Mouse (Mus musculus) limb, embryonic 11.5 days (tissue): ENCODE data around the gene Itga8. TPM values are rescaled to one million over a fixed set of nuclear protein-coding genes. Genes with fewer than 3 reads are reported as not detected.

ENCODE experiments used
- ATAC-seq: fragments of 200-750 bp; cut with Nextera tagmentation; 2 replicates; pipeline ENCODE4 v1.8.0; 2017; ENCODE audit warnings: low read depth; ENCODE audit not compliant: insufficient number of reproducible peaks, low FRiP score, low TSS enrichment
- DNase-seq: peaks from one replicate; pipeline ENCODE4 v3.0.0-alpha.2; 2015; ENCODE audit warnings: low spot score
- H3K27ac ChIP-seq: fragments of 300-500 bp; sonication (generic); replicated peaks from 2 replicates; pipeline ENCODE4 v1.5.1; 2014; ENCODE audit warnings: low read depth, mild to moderate bottlenecking, low read length
- H3K27me3 ChIP-seq: fragments of 300-500 bp; sonication (generic); 2 replicates; pipeline ENCODE4 v1.6.1; 2014; ENCODE audit warnings: mild to moderate bottlenecking, low read length, mixed read lengths; ENCODE audit not compliant: control insufficient read depth, insufficient read depth
- H3K36me3 ChIP-seq: fragments of 300-500 bp; sonication (generic); 2 replicates; pipeline ENCODE4 v1.6.1; 2014; ENCODE audit warnings: mild to moderate bottlenecking, low read length, moderate library complexity, mixed read lengths; ENCODE audit not compliant: control insufficient read depth, insufficient read depth
- H3K4me1 ChIP-seq: fragments of 300-500 bp; sonication (generic); 2 replicates; pipeline ENCODE4 v1.6.1; 2014; ENCODE audit warnings: low read length, mixed read lengths; ENCODE audit not compliant: control insufficient read depth, insufficient read depth
- H3K4me2 ChIP-seq: fragments of 300-500 bp; sonication (generic); 2 replicates; pipeline ENCODE4 v1.6.1; 2014; ENCODE audit warnings: low read depth, mild to moderate bottlenecking, moderate library complexity; ENCODE audit not compliant: severe bottlenecking
- H3K4me3 ChIP-seq: fragments of 300-500 bp; sonication (generic); 2 replicates; pipeline ENCODE4 v1.5.1; 2014; ENCODE audit warnings: low read depth, low read length
- H3K9ac ChIP-seq: fragments of 300-500 bp; sonication (generic); 2 replicates; pipeline ENCODE4 v1.6.1; 2014; ENCODE audit warnings: mild to moderate bottlenecking, low read length
- H3K9me3 ChIP-seq: fragments of 300-500 bp; sonication (generic); 2 replicates; pipeline ENCODE4 v1.6.1; 2016; ENCODE audit warnings: low read length; ENCODE audit not compliant: control insufficient read depth
- WGBS: fragments of 180-500 bp; shearing (Covaris S2); extraction: QIAGEN DNeasy Blood & Tissue Kit; methylation state at CpG from one replicate; pipeline ENCODE4 v1.1.7; 2014; 5-methylcytosine and 5-hydroxymethylcytosine counted together
- polyA plus RNA-seq: library from polyadenylated mRNA; unstranded; fragments of >200 nt; fragmentation: Nextera tagmentation; extraction: Ambion mirVana; gene quantifications from 2 replicates; pipeline ENCODE4 v1.2.1, GENCODE M21; 2014

Gene Itga8
- polyA plus RNA-seq, 1 experiment from 2014 or later: 11.4 TPM

DNA sequence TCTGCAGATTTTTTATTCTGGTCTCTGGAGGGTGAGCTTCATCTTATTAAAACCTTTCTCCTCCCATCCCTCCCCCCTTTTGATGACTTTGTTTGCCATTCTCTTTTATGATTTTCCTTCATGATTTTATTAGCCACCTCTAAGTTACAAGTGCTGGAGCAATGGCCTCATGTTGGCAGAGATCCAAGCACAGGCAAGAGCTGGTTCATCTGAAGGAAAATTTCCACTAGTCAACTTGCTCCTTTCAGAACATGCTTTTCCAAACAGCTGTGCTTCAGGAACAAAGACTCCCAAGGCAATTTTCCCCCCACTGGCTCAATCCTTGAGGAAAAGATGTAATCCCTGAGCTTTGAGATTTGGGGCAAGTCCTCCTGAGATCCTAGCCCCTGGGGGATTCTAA is 5.6 kb upstream of the Itga8 start:
- no peak for DNase-seq

GRCm38 (mm10) chr2:12305064-12305650 is 3.4 kb upstream of the Itga8 start:
- DNase-seq: no peak
- H3K9ac ChIP-seq: no peak overlapping the region
- no peak overlapping the region for H3K27ac ChIP-seq
- H3K4me2 ChIP-seq: no peak overlapping the region
- H3K36me3 ChIP-seq: no peaks in the 10 kb centered on the region
- H3K4me1 ChIP-seq: no peaks in the 10 kb centered on the region
- no peaks in the 10 kb centered on the region for H3K27me3 ChIP-seq
- no peak for ATAC-seq
- no peak overlapping the region for H3K4me3 ChIP-seq
- WGBS: 60% methylated on average over 9 of the region's 9 CpGs
- H3K9me3 ChIP-seq: no peaks in the 10 kb centered on the region; the same call in 1 of the 2 replicates

More for the DNA sequence above, 5.6 kb upstream of the Itga8 start:
- Histone ChIP-seq H3K9ac (no peak overlapping the region), H3K27ac (no peak overlapping the region), H3K4me1 (no peaks in the 10 kb centered on the region), H3K27me3 (no peaks in the 10 kb centered on the region), H3K4me3 (no peak overlapping the region), H3K4me2 (no peak overlapping the region), H3K9me3 (no peaks in the 10 kb centered on the region; the same call in 1 of the 2 replicates), H3K36me3 (no peaks in the 10 kb centered on the region)
- no peak for ATAC-seq

DNA sequence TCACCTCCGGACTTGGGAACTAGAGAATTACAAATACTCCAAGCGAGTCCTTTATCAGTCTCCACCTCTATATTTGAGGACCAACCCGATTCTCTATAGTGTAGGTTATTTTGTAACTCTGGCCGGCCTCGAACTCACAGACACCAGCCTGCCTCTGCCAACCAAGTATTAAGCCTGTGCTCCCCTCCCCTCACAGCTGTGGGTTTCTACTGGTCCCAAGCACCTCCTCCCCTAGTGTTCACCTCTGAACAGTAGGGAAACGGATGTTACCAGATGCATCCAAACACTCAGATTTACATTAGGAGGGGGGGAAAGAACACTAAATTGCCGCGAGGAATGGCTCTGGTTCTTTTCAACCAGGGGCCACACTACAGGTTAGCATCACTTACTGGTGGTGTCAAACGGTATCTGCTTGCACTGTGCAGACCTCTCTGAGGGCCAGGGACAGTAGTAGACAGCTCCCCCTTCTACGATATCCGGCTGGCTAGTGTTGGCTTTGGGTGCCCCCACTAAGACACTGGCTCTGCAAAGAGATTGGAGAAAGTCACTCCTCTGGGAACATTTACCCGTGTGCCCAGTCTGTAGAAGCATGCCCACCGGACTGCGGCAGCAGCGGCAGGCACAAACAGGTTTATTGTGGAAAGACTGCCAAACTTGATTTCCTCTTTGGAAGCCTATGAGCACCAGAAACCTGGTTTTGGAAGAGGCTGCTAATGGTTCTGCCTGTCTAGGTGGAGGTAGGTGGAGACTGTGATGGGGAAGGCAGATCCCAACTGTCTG is 1.1 kb downstream of the Itga8 start:
- H3K27ac ChIP-seq: no peak overlapping the region
- peak overlapping the region; percentile 78 for H3K9ac ChIP-seq
- H3K27me3 ChIP-seq: no peaks in the 10 kb centered on the region
- ATAC-seq: no peak
- H3K9me3 ChIP-seq: no peaks in the 10 kb centered on the region; the same call in 1 of the 2 replicates
- H3K4me2 ChIP-seq: peak overlapping the region; percentile 89
- 59% methylated on average over 15 of the region's 15 CpGs for WGBS
- peak; percentile 51 for DNase-seq
- H3K4me3 ChIP-seq: peak overlapping the region; percentile 65
- H3K4me1 ChIP-seq: no peaks in the 10 kb centered on the region
- no peaks in the 10 kb centered on the region for H3K36me3 ChIP-seq

GRCm38 (mm10) chr2:12297287-12297686 is 4.4 kb downstream of the Itga8 start:
- Histone ChIP-seq H3K4me3 (no peak overlapping the region), H3K4me1 (0 out of 2 replicates have a peak, but pooled peaks cover 7% of the 10 kb centered on the region), H3K27me3 (no peaks in the 10 kb centered on the region), H3K36me3 (no peaks in the 10 kb centered on the region), H3K4me2 (no peak overlapping the region), H3K27ac (no peak overlapping the region), H3K9me3 (no peaks in the 10 kb centered on the region), H3K9ac (no peak overlapping the region)
- 86% methylated on average over 5 of the region's 5 CpGs for WGBS
- no peak for DNase-seq
- ATAC-seq: no peak

- no peak overlapping the region for H3K9ac ChIP-seq
These were observed 6.6 kb downstream of the Itga8 start for GRCm38 (mm10) chr2:12295150-12295549.

DNA sequence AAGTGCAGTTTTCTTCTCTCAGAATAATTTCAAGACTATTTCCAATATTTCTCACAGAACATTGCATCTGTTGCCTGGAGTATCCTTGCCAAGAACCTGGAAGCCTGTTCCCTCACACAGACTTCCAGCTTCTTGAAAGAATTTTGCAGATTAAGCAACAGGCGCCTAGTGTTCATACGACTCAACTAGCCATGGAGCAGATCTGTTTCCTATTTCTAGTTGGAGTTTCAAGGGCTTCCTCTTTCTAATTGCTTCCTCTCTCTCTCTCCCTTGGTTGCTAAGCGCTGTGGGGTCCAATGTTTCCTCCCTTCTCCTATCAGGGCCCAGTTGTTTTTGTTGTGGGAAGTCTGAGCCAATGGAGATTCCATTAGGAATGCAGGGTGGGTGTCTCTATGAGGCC is 7.7 kb downstream of the Itga8 start:
- Histone ChIP-seq H3K4me2 (no peak overlapping the region), H3K9ac (no peak overlapping the region), H3K4me3 (no peak overlapping the region), H3K27me3 (no peaks in the 10 kb centered on the region), H3K9me3 (no peaks in the 10 kb centered on the region), H3K36me3 (no peaks in the 10 kb centered on the region), H3K4me1 (0 out of 2 replicates have a peak, but pooled peaks cover 7% of the 10 kb centered on the region), H3K27ac (no peak overlapping the region)
- WGBS: 30% methylated on average over 3 of the region's 3 CpGs
- DNase-seq: no peak
- ATAC-seq: no peak

More at GRCm38 (mm10) chr2:12295150-12295549, 6.6 kb downstream of the Itga8 start:
- WGBS: 85% methylated on average over 6 of the region's 6 CpGs
- Histone ChIP-seq H3K9me3 (no peaks in the 10 kb centered on the region), H3K36me3 (no peaks in the 10 kb centered on the region), H3K4me2 (no peak overlapping the region), H3K27ac (no peak overlapping the region), H3K4me3 (no peak overlapping the region), H3K27me3 (no peaks in the 10 kb centered on the region), H3K4me1 (0 out of 2 replicates have a peak, but pooled peaks cover 7% of the 10 kb centered on the region)
- DNase-seq (no peak), ATAC-seq (no peak)

- WGBS: 88% methylated on average over 8 of the region's 8 CpGs
- H3K36me3 ChIP-seq: no peaks in the 10 kb centered on the region
- no peak for DNase-seq
- ATAC-seq: no peak
- H3K9ac ChIP-seq: no peak overlapping the region
- no peak overlapping the region for H3K4me2 ChIP-seq
- H3K4me3 ChIP-seq: no peak overlapping the region
- no peaks in the 10 kb centered on the region for H3K9me3 ChIP-seq
- H3K27me3 ChIP-seq: no peaks in the 10 kb centered on the region
- H3K4me1 ChIP-seq: 0 out of 2 replicates have a peak, but pooled peaks cover 7% of the 10 kb centered on the region
- no peak overlapping the region for H3K27ac ChIP-seq
These were observed 8.3 kb downstream of the Itga8 start for GRCm38 (mm10) chr2:12293458-12293857.

DNA sequence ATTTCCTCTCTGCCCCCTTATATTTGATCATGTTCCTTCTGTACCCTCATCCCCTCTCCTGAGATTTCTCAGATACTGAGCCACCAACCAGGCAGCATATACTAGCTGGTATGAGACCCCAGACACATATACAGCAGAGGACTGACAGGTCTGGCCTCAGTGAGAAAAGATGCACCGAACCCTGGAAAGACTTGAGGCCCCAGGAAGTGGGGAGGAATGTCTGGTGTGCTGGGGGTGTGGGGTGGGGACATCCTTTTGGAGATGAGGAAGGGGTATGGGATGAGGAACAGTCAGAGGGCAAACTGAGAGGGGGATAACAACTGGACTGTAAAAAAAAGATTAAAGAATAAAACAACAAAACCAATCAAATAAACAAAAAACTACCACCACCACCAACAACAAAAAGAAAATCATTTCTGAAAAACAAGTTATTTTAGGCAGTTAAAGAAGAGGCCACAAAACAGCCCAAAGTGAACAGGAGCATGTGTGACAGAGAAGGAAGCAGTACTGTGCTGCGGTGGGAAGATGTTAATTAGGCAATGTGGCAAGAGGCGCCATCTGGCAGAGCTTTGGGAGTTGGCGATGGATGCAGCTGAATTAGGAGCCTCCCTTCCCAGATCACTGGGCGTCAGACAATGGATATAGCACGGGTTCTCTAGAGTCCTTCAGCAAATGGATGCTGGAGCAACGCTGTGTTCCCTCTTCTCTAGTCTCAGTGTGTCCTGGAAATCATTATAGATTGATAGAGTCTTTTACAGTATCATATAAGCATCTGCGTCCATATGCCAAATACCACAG is 9.5 kb downstream of the Itga8 start:
- Histone ChIP-seq H3K27ac (no peak overlapping the region), H3K4me2 (no peak overlapping the region), H3K27me3 (no peaks in the 10 kb centered on the region), H3K4me1 (0 out of 2 replicates have a peak, but pooled peaks cover 7% of the 10 kb centered on the region), H3K9ac (no peak overlapping the region), H3K36me3 (no peaks in the 10 kb centered on the region), H3K4me3 (no peak overlapping the region), H3K9me3 (no peaks in the 10 kb centered on the region)
- ATAC-seq (no peak), DNase-seq (no peak)
- 41% methylated on average over 8 of the region's 8 CpGs for WGBS
